Mouse (Mus musculus): Measurements from ENCODE around the gene D10Wsu102e.

GRCm38 (mm10) chr10:83530384-83530967 lies 170.5 kb downstream of the D10Wsu102e start:
- no peak for TF ChIP-seq CTCF (IDR thresholded peaks at IDR 0.05)
- TF ChIP-seq EP300 (IDR thresholded peaks at IDR 0.05) = no peak

All from lung, postnatal 0 days (tissue).